Mouse (Mus musculus) adrenal gland, postnatal 4 days (tissue): ENCODE measurements around the gene 4930556J24Rik. TPM values are rescaled to one million over a fixed set of nuclear protein-coding genes. Genes with fewer than 3 reads are reported as not detected.

Source experiments
- DNase-seq, 2 experiments: peaks; one replicate each; pipeline ENCODE4 v3.0.0; 2021 to 2022; ENCODE audit warnings: low spot score in 2 of 2, mixed read lengths in 2 of 2
- total RNA-seq, 2 experiments: library from RNA; stranded (reverse); gene quantifications; 2 replicates each; pipeline ENCODE4 v1.2.3; 2021

Gene 4930556J24Rik
- total RNA-seq, 2 experiments from 2014 or later: 0.25 TPM; not detected in 1

- peak; percentile 74 to 82 for DNase-seq
These were observed 81.9 kb downstream of the 4930556J24Rik start, which contains the start of the genes 4921536K21Rik and Dusp18 for GRCm38 (mm10) chr11:3894406-3895281. 4921536K21Rik (minus strand) TSS chr11:3895098. Dusp18 (plus strand) TSS chr11:3895240.

- no peak for DNase-seq
These were observed 82.6 kb downstream of the 4930556J24Rik start for GRCm38 (mm10) chr11:3893970-3894369.

Other genes with a start within 250 kb of the 4930556J24Rik start
- gene Osbp2, start 112.9 kb downstream of the 4930556J24Rik start, total RNA-seq: 1 to 10 TPM; 2.4 to 2.5 TPM
- under 1 TPM; 0.56 to 0.62 TPM for gene 4921536K21Rik, start 81.7 kb downstream of the 4930556J24Rik start, total RNA-seq
- 1 to 10 TPM; 6.2 to 6.5 TPM for gene Dusp18, start 81.5 kb downstream of the 4930556J24Rik start, total RNA-seq
- gene Slc35e4, start 62.1 kb downstream of the 4930556J24Rik start, total RNA-seq: 1 to 10 TPM; 5.8 to 7.8 TPM
- 100 to 1,000 TPM; 102 to 141 TPM for gene Tcn2, start 44.6 kb downstream of the 4930556J24Rik start, total RNA-seq
- gene Pes1, start 12.8 kb downstream of the 4930556J24Rik start, total RNA-seq: 10 to 100 TPM; 79.7 to 80.7 TPM
- gene Gal3st1, start 6.9 kb upstream of the 4930556J24Rik start, total RNA-seq: 1 to 10 TPM; 2.0 to 3.0 TPM
- 1 to 10 TPM; 2.4 to 5.0 TPM for gene Sec14l4, start 54.7 kb upstream of the 4930556J24Rik start, total RNA-seq
- under 1 TPM; 0.51 to 0.59 TPM for gene Sec14l3, start 88.1 kb upstream of the 4930556J24Rik start, total RNA-seq
- gene Mtfp1, start 118.7 kb upstream of the 4930556J24Rik start, total RNA-seq: 10 to 100 TPM; 17.3 to 17.7 TPM
- 10 to 100 TPM in 1 of 2 experiments, 1 to 10 TPM in 1; 4.4 to 15.0 TPM for gene Sec14l2, start 146.6 kb upstream of the 4930556J24Rik start, total RNA-seq
- 10 to 100 TPM; 32.0 to 34.8 TPM for gene Rnf215, start 158.4 kb upstream of the 4930556J24Rik start, total RNA-seq
- 10 to 100 TPM; 13.8 to 18.6 TPM for gene Ccdc157, start 183.5 kb upstream of the 4930556J24Rik start, total RNA-seq
- 10 to 100 TPM; 70.4 to 71.6 TPM for gene Sf3a1, start 183.6 kb upstream of the 4930556J24Rik start, total RNA-seq
- 10 to 100 TPM; 19.0 to 19.9 TPM for gene Tbc1d10a, start 210.0 kb upstream of the 4930556J24Rik start, total RNA-seq
- 1 to 10 TPM; 6.3 to 6.6 TPM for gene Castor1, start 241.4 kb upstream of the 4930556J24Rik start, total RNA-seq